Mouse (Mus musculus): ENCODE measurements at regions not wholly inside any gene's neighbourhood (a gene's known extent, or its start where the extent isn't known, plus 50 kb on each side); places are given as distances from the start of the nearest gene placed in this dataset.

DNA sequence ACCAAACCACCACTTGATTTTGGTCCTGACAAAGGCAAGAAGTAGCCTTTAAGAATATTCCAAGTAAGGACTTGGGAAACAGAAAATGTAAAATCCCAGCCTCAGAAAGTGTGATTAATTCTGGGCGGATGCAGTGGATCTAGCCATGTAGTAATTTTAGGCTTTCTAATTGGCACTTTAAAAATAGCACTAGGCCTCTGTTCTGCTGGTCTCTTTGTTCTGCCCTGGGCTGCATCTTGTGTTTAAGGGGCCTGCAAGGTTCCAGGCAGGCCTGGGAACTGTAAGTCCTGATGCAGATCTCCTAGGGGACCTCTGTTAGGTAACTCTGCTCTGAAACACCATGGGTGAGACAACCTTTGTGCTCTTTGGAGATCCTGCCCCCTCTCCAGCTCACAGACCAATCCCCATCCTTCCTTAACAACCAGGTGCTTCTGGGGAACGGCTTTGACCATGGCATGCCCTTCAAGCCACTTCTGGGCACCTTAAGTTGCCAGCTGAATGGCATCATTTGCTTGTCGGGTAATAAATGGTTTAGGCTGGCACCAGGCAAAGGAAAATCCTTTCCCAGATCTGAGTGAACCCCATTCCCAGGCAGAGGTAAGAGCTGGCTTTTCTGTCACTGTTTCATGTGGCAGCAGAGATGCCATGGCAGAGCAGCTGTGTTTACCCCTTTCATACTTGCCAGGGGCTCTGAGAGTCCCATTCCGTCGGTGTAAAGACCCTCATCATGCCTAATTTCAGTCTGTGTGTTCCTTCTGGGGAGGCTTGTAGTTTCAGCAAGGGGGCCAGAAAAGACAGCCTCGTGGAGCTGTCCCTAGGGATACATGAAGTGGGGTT lies 115.3 kb upstream of the Peli2 start:
- no peak for DNase-seq

DNA sequence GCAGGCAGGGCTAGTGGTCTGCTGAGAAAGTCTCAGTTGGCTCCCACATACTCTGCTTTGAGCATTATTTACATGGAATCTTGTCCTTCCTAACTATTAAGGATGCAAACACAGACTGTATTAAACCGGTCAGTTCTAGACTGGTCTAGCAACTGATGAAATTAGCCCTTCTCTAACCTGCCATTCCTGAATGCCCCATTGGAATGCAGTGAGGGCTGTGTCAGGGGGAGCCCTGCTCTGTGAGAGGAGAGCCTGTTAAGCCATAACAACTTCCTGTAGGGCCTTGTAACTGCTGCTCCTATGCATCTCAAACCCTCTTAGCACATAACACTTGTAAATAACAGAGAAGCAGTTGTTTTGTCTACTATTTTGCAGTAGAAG lies 114.7 kb upstream of the Peli2 start:
- no peak for DNase-seq

DNA sequence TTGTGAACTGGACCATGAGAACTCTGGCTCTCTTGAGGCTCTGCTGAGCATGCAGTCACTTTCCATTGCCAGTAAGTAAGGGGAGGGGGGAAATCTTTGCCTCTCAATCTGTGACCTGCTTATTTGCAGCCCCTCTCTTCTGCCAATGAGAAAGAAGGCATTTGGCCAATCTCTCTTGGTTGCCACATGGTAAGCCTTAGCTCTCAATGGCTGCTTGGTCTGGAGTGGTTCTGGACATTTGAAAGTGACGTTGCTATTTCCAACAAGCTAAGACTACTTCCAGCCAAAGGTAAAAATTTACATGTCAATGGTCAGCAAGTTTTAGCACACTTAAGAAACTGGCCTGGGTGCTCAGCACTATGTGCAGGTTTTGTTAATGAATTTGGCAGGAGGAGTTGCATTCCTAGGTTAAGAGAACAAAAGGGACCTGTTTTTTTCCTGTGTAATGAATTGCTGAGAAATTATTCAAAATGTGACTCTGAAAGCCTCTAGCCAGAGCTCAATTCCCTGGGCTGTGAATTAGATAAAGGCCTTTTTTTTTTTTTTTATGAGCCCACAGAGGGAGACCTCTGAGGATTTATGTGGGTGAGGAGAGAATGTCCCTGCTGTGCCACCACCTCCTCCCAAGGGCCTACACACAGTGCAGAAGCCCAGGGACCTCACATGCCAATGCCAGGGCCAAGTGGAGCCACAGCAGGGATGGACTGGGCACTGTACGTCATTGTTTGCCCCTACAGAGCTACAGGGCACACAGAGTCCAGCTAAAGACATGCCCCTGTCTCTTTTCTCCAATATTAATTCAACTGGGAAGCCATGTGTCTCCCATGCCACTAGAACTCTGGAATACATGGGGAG lies 108.0 kb upstream of the Peli2 start:
- no peak for DNase-seq

DNA sequence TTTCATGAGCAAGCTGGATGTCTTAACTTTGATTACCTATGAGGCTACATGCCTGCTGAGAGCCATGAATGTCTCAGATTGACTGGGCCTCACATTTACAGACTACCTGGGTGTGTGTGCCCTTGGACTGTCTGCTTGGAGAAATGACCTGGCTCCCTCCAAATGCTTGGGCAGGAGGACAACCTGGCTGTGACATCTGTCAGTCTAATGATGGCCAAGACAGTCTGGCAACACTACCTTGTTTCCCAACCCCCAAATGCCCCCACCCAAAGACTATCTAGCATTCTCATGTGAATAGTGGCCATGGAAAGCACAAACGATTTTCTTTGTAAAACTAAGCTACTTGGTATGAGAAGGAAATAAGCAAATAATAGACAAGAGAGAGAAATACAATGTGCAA lies 107.2 kb upstream of the Peli2 start:
- no peak for DNase-seq

DNA sequence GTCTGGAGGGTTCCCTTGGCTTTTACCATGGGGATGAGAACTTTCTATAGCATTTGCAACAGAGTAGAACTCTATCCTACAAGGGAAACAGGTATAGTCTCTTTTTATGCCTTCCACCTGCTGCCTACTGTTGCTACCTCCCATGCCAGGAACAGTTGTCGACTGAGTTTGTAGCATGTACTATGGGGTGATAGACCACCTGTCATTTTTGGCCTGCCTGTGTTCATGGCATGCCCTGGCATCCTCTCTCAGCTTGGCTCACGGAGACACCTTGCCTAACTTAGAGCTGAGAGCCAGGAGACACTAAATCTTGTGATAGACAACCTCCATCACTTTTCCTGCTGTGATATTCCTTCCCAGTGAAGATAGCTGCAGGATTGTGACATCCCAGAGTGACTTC lies 105.8 kb upstream of the Peli2 start:
- no peak for DNase-seq

DNA sequence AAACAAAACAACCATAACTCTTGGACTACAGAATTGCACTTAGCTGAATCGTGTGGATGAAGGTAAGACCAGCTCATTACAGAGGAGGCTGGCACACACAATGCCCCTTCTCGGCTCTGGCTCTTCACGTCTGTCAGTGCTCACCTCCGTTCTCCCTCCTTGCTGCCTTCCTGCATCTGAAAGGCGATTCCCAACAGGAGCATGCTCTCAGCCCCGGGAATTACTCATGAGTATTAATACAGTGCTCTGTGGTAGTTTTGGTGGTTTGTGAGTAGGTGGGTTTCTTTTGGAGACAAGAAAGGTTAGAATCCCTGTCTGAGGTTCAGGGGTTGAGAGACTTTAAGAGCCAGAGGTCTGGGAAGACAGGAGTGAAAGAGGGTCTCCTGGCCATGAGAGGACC lies 102.7 kb upstream of the Peli2 start:
- DNase-seq = no peak

DNA sequence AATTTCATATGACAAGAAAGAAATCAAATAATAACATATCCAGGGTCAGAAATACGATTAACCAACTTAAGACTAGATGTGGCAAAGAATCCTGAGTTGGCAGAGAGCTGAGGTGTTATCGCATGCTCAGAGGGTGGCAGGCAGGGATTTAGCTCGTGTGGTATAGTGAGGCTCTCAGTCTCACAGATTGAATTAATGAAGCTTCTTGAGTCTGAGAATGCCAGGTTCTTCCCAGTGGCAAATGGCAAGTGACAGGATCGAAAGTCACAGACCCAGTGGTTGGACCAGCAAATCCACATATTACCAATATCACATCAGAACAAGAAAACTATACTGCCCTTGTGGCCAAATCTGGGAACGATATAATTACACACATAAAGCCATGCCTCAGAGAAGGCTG lies 101.3 kb upstream of the Peli2 start:
- DNase-seq = no peak

DNA sequence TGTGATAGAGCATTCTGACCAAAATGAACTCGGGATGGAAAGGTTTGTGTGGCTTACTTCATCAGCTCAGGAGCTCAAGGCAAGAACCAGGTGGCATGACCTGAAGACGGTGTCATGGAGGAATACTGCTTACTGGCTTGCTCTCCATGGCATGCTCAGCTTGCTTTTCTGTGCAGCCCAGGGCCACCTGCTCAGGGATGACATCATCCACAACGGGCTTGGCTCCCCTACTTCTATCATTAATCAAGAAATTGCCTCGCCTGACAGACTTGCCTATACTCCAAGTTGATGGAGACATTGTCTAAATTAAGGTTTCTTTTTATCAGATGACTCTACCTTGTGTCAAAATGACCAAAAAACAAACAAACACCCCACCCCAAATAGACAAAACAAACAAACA lies 98.4 kb upstream of the Peli2 start:
- DNase-seq = no peak

DNA sequence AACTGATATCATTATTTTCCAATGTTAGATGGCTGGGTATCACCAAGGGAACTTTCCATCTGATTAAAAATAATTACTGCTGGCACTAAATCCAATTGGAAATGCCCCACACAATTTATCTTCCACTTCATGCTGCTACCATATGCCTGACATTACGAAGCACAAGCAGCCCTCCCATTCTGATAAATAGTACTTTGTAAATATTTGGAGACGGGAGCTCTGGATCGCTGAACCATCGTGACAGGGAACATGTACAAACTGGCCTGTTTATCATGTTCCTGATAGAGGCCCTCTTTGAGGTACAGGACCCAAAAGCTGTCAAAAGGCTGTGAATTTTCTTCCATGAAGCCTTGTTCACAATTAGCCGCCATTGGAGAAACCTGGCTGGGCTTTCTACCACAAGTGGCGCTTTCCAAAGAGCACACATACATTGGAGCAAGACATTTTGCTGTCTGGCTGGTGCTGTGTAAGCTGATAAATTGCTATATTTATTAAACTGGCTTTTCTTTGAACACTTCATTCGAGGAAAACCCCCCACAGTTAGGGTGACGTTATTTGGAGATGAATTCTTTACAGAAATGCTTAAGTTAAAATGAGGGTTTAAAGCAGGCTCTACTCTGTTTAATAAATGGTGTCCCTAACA lies 96.5 kb upstream of the Peli2 start:
- DNase-seq = peak; percentile 20

DNA sequence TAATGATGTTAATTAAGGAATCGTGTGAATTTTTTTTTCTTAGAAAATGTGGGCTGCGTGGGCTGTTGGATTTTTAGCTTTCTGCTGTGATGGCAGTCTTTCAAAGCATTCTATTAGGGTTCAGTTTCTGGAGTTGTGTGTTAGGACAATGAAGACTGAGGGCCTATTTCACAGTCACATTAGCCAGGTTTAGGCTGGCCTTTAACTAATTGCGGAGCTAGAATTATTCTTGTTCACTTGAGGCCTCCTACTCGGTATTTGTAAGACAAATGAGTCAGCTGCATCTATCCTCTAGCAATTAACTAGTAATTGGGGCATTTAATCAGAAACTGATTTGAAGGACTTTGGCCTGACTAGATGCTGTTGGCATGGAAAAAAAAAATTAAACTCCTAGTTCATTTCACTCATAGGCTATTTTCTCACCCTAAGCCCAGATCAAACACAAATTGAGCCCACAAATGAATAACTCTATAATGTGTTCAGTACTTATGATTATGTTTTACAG lies 81.3 kb upstream of the Peli2 start:
- DNase-seq = no peak

DNA sequence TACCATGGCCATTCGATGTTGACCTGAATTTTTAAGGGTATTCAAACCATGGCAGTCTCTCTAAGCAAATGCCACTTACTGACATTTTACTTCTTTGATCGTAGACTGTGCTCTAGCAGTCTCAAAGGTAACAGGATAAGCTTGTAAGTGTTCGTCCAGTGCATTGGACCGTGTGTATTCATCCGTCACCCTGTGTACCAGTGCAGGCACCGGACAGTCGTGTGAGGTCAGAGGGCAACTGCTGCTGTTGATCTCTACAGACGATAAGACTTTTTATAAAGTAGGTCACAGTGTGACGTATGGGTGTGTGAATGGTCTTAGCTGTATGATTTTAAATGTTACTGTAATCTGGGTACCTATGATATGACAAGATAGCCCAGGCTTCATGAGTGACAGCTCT lies 74.5 kb upstream of the Peli2 start:
- DNase-seq = no peak

DNA sequence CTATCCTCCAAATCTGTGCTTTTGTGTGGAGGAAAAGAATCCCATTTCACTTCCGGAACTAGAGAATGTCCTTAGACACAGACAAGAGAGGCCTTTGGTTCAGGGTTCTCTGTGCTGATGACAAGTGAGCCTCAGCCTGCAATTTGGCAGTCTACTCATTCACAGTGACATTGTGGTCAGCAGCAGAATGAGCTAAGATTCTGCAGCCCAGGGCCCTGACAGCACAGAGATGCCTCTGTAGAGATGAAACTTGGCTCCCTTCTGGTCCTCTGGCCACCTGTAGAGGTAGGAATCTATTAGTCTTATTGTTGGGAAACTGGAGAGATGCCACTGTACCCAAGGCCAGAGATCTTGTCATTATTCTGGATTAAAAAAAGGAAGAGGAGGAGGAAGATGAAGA lies 73.8 kb upstream of the Peli2 start:
- DNase-seq = no peak

DNA sequence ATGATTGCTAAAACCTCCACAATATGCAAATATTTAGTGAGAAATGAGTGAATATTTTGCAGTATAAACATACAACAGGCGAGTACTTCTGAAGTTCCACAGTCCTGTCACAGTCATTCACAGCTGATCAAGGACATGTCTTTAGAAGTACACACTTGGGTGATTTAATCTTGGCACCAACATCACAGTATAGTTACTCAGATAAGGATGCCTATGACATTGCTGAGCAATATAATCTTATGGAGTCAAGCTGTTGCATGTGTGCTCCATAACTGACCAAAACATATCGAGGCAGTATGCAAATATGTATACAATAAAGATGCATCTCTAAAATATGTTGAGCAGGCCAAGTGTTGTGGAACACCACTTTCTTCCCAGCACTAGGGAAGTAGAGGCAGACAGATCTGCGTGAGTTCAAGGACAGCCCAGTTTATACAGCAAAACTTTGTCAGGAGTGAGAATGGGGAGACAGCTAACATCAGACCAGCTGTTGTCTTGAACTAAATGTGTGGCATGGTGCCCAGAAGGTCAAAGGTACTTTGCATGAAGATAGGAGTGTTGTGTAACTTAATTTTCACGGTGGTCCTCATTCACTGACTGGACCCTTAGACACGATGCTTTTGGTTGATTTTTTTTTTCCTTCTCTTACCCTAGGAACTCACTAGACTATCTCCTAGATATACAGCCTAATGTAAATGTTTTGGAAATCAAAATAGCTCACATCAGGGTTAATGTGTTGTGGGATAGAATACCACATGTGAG lies 70.7 kb upstream of the Peli2 start:
- peak; percentile 67 for DNase-seq

DNA sequence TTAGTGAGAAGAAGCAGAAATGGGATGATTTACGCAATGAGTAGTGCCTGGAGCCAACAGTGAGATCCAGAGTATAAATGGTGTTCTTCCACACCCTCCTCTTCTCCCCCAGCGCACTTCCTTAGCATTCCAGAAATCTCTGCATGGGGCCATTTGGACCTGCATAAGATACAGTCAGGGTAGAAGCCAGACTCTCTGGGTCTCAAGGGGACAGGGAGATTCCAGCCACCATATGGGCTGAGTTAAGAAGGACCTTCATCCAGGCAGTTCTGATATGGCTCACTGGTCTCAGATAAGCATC lies 70.2 kb upstream of the Peli2 start:
- no peak for DNase-seq

DNA sequence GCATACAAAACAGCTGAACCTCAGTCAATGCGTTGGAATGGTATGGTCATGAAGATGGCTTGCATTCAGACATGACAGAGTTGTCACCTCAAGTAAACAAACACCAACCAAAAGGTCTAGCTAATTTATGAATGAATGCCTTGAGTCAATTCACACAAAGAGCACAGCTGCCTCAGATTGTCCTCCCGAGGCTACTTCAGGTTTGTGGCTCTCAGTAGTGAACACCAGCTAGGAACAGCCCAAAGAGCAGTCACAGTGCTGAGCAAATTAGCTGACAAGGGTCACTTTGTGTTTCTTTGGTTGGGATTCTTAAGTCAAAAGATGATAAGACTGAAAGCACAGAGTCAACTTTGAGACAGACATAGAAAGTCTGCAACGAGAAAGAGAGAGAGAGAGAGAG lies 68.7 kb upstream of the Peli2 start:
- no peak for DNase-seq

DNA sequence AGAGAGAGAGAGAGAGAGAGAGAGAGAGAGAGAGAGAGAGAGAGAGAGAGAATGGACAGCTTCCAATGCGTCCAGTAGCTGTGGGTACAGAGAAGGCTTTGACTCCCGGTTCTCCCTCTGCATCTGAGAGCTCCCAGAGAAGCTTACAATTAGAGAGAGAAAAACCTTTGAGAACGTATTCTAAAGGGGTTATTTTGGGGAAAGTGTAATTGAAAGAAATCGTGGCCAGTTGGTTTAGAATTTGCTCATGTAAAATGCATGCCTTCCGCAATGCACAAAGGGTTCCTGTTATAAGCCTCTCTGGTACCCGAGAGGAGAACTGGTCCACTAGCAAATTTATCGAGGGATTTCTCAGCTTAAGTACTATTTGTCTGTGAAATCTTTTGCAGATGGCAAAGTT lies 68.2 kb upstream of the Peli2 start:
- no peak for DNase-seq

DNA sequence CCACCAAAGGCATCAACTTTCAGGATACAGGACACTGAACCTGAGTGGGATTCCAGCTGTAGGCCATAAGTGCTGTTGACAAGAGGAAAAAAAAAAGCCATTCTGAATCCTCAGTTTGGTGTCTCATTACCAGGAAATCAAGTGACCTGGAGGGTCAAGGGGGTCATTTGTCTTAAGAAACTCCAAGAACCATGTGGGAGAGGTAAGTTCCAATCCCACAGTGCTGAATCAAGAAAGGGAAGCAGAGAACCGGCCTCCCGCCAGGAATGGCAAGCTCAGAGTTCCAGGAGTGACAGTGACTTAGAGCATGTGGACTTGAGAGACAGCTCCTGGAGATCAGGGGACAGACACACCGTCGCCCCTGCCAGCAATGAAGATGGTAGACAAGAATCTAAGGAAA lies 67.5 kb upstream of the Peli2 start:
- no peak for DNase-seq

DNA sequence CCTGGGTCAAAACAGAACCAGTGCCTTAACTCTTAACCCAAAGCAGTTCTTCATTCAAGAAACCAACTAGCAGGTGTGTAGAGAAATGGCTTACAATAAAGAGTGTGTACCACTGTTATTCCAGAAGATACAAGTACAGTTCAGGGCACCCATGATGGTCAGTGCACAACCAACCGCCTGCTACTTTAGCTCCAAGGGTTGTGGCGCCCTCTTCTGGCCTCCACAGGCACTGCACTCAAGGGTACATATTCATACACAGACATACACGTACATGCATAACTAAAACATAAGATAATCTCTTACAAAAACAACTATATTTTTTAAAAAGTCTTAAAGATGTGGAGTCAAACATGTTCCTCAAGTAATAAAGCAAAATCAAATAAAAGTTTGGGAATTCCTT lies 65.9 kb upstream of the Peli2 start:
- no peak for DNase-seq

DNA sequence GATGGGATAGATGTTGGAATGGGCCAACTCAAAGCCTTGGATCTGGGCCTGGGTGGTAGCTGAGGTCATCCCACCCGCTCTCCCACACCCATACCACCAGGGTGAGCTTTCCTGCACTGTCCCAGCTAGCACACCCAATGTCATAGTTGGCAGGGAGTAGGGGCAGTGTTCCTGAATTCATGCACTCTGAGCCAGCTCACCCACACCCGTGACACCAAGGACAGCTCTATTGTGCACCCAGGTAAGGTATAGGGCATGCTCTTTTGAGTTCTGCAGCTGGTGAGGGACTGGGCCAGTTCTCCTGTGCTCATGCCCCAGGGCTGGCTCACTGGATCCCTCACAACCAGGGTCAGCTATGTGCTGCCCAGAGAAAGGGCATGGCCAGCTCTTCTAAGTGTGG lies 64.8 kb upstream of the Peli2 start:
- DNase-seq = no peak

DNA sequence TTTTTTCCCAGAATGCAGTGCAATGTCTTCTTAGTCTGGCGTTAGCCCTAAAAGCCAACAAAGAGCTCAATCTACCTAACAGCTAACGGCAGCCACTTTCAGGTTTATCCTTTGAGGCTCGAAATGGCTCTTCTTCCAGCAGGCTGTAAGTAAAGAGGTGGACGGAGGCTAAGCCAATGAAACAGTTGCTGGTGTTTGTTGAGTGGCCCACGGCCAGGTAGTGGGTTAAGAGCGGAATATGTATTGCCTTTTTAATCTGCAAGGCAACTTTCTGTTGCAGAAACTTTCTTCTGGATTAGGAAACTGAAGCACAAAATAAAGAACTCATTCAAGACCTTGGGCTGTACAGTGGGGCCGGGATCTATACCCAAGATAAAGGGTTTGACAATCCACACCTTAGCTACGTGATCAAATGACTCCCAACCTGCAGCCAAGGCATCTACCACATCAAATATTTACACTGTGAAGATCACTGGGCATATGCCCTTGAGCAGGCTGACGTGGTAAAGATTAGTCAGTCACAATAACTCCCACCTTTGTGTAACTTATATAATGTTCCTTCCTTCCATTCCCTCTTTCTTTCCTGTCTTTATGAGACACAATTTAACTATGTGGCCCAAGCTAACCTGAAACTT lies 62.3 kb upstream of the Peli2 start:
- DNase-seq = no peak

DNA sequence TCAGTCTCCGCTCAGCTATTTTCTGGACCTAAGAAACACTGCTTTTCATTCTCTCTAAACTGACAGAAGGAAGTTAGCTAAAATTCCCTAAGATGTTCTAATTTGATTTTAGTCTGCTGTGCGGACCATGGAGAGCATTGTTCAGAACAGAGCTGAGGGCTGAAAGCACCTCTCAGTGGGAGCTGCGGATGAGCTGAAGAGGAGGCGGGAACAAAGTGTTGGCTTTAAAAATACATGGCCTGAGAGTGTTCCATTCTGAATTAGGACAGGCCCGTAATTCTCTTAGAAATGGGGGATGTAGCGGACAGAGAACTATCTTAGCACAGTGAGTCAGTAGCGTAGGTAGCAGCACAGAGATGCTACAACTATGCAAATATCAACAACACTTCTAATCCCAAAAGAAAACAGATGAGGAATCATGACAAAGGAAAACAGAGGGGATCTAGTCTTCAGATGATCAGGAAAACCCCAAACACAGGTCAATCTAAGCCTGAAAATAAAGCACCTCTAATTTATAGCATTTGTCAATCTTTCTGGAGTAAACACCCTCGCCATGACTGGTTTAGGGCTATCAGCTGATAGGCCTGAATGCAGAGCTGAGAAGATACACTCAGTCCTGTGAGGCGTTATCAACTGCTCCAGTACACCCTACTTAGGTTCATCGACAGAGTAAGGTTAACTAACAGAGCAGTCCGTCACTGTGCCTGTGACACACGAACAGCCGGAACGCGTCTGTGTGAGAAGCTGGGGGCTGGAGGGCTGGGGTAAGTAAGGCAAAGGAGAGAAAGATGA lies 60.8 kb upstream of the Peli2 start:
- no peak for DNase-seq

DNA sequence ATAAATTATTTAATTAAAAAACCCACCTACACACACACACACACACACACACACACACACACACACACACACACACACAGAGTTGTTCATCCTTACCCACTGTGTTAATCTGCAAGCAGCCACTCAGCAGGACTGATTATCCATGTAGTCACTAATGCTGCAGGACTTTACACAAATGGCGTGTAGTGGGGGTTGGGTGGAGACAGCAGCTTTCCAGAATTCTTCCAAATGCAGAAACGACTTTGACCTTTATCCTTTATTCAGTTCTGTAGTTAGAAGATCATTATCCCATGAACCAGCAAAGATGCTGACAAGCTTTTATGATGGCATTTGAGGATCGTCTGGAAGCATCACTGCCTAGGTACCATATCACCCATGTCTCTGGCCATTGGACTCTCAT lies 52.0 kb upstream of the Peli2 start:
- DNase-seq = no peak

All from lung, postnatal 10 days (tissue).